Mouse (Mus musculus) limb, embryonic 14.5 days (tissue): ENCODE measurements at regions not wholly inside any gene's neighbourhood (a gene's known extent, or its start where the extent isn't known, plus 50 kb on each side); places are given as distances from the start of the nearest gene placed in this dataset.
A peak's percentile ranks its signal among the peaks of the same experiment; 100 is the strongest.

Experiments used
- ATAC-seq: fragments of 200-750 bp; cut with Nextera tagmentation; 2 replicates; pipeline ENCODE4 v1.8.0; 2017; ENCODE audit warnings: low read depth, moderate number of reproducible peaks, moderate TSS enrichment; ENCODE audit not compliant: low FRiP score
- DNase-seq: peaks from one replicate; pipeline ENCODE4 v3.0.0-alpha.2; 2015; ENCODE audit warnings: low spot score
- H3K27ac ChIP-seq: fragments of 300-500 bp; sonication (generic); replicated peaks from 2 replicates; pipeline ENCODE4 v1.5.1; 2014; ENCODE audit warnings: low read depth, mild to moderate bottlenecking, low read length, moderate library complexity, mixed read lengths
- H3K27me3 ChIP-seq: fragments of 300-500 bp; sonication (generic); 2 replicates; pipeline ENCODE4 v1.6.1; 2014; ENCODE audit warnings: low read length, mixed read lengths; ENCODE audit not compliant: control insufficient read depth, insufficient read depth
- H3K36me3 ChIP-seq: fragments of 300-500 bp; sonication (generic); 2 replicates; pipeline ENCODE4 v1.6.1; 2014; ENCODE audit warnings: mild to moderate bottlenecking, low read length, moderate library complexity, mixed read lengths; ENCODE audit not compliant: control insufficient read depth, insufficient read depth
- H3K4me1 ChIP-seq: fragments of 300-500 bp; sonication (generic); 2 replicates; pipeline ENCODE4 v1.6.1; 2014; ENCODE audit warnings: antibody characterized with exemption, low read length, mixed read lengths; ENCODE audit not compliant: control insufficient read depth, insufficient read depth
- H3K4me2 ChIP-seq: fragments of 300-500 bp; sonication (generic); replicated peaks from 2 replicates; pipeline ENCODE4 v1.6.1; 2014; ENCODE audit warnings: low read depth, mild to moderate bottlenecking, low read length, moderate library complexity; ENCODE audit not compliant: severe bottlenecking
- H3K4me3 ChIP-seq: fragments of 300-500 bp; sonication (generic); replicated peaks from 2 replicates; pipeline ENCODE4 v1.5.1; 2014; ENCODE audit warnings: low read length
- H3K9ac ChIP-seq: fragments of 300-500 bp; sonication (generic); 2 replicates; pipeline ENCODE4 v1.6.1; 2014; ENCODE audit warnings: mild to moderate bottlenecking, low read depth, low read length, moderate library complexity; ENCODE audit not compliant: severe bottlenecking
- H3K9me3 ChIP-seq: fragments of 300-500 bp; sonication (generic); 2 replicates; pipeline ENCODE4 v1.6.1; 2016; ENCODE audit warnings: low read length; ENCODE audit not compliant: control insufficient read depth
- POLR2A ChIP-seq: fragments of 200-500 bp; IDR thresholded peaks from 2 replicates; pipeline ENCODE4 v1.8.0; 2012; ENCODE audit warnings: inconsistent platforms, mild to moderate bottlenecking, moderate library complexity, borderline replicate concordance; ENCODE audit not compliant: insufficient read depth, insufficient read length; ENCODE audit errors: extremely low read depth
- WGBS: fragments of 180-500 bp; shearing (Covaris S2); extraction: QIAGEN DNeasy Blood & Tissue Kit; methylation state at CpG from one replicate; pipeline ENCODE4 v1.1.7; 2014; 5-methylcytosine and 5-hydroxymethylcytosine counted together

DNA sequence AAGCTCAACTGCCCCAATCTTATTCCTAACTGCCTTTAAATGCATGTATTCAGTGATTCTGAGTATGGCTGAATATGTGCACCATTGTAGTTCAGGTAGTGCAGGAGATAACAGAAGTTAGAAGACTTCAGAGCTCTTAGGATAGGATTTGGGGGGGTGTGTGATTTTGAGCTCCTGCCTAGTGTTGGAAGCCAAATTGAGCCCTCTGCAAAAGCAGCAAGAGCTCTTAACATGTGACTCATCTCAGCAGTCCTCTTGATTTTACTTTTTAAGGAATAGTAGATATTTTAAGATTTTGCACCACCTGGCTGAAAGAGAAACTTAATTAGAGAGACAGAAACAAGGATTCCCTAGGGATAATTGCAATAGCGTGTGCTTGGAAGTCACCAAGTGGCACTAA lies 277.3 kb upstream of the Gm597 start:
- Histone ChIP-seq H3K9me3 (no peaks in the 10 kb centered on the region), H3K4me2 (no peak overlapping the region), H3K9ac (no peak overlapping the region), H3K27me3 (no peaks in the 10 kb centered on the region), H3K4me1 (no peaks in the 10 kb centered on the region), H3K27ac (no peak overlapping the region), H3K4me3 (no peak overlapping the region), H3K36me3 (no peaks in the 10 kb centered on the region)
- ATAC-seq (no peak), DNase-seq (no peak)
- WGBS: 85% methylated on average over 1 of the region's 1 CpGs
- TF ChIP-seq POLR2A: no peak

DNA sequence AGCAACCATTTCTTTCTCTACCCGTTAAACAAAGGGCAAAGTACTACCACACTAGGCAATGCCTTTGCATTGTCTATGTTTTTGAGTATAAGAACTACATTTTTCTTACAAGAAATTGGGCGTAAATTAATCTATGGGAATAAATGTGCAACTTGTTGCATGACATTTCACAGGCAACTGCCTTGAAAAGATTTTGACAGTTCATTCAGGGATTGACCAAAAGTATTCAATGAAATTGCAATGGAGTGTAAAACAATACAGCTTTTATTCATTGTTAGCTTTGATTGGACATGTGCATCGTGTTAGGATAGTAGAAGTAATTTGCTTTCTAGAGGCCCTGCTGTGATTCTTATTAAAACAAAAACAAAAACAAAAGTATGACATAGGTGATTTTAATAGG lies 233.7 kb upstream of the Gm597 start:
- no peaks in the 10 kb centered on the region for H3K27me3 ChIP-seq
- ATAC-seq: no peak
- H3K4me2 ChIP-seq: no peak overlapping the region
- no peaks in the 10 kb centered on the region for H3K4me1 ChIP-seq
- no peak for TF ChIP-seq POLR2A
- H3K9me3 ChIP-seq: no peaks in the 10 kb centered on the region
- no peak overlapping the region for H3K4me3 ChIP-seq
- DNase-seq: no peak
- 72% methylated on average over 3 of the region's 3 CpGs for WGBS
- H3K36me3 ChIP-seq: no peaks in the 10 kb centered on the region
- H3K9ac ChIP-seq: no peak overlapping the region
- H3K27ac ChIP-seq: no peak overlapping the region

DNA sequence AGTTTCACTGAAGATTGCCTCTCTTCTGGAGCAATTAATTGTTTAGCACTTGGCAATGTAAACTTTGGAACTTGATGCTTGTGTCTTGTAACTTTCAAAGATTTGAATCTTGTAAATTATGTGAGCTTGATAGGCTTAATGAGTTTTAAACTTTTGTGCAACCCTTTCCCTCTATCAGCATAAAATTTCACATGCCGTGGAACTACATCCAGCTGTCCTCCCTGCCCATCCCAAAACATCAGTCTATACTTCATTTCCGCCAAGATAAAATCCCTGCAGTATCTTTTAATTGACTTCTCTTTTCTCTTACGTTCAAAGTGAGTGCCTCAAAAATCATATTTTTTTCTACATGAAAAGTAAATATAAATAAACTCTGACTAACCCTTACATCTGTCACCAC lies 221.1 kb upstream of the Gm597 start:
- TF ChIP-seq POLR2A: no peak
- Histone ChIP-seq H3K36me3 (no peaks in the 10 kb centered on the region), H3K9ac (no peak overlapping the region), H3K4me1 (no peaks in the 10 kb centered on the region), H3K27me3 (no peaks in the 10 kb centered on the region), H3K9me3 (no peaks in the 10 kb centered on the region), H3K27ac (no peak overlapping the region), H3K4me2 (no peak overlapping the region), H3K4me3 (no peak overlapping the region)
- ATAC-seq (no peak), DNase-seq (no peak)
- WGBS: 76% methylated on average over 3 of the region's 3 CpGs

DNA sequence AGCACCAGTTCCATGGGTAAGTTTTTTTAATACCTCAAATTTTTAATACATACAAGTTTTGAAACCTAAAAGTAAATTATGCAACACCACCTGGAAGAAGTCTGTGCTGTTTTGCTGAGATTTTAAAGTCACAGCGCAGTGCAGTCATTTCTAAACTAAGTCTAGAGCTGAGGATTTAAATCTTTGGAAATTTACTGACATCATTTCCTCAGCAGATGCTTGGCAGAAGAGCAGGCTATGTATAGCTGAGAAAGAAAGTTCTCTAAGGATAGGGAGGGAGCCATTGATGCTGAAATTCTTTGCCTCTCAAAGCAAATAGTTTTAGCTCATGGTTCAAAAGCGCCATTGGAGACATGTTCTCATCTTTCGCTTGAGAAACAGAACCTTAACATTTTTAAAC lies 190.9 kb upstream of the Gm597 start:
- 82% methylated on average over 3 of the region's 3 CpGs for WGBS
- H3K4me2 ChIP-seq: no peak overlapping the region
- no peak overlapping the region for H3K9ac ChIP-seq
- no peak overlapping the region for H3K27ac ChIP-seq
- no peaks in the 10 kb centered on the region for H3K9me3 ChIP-seq
- H3K4me1 ChIP-seq: no peaks in the 10 kb centered on the region
- no peaks in the 10 kb centered on the region for H3K27me3 ChIP-seq
- DNase-seq: peak; percentile 4
- H3K4me3 ChIP-seq: no peak overlapping the region
- ATAC-seq: no peak
- H3K36me3 ChIP-seq: no peaks in the 10 kb centered on the region
- no peak for TF ChIP-seq POLR2A
